Mouse (Mus musculus) CD4-positive, CD25-positive, alpha-beta regulatory T cell, adult 2 months (primary cell): ENCODE measurements around the gene Iars2.

Source experiments
- DNase-seq: peaks from one replicate; pipeline ENCODE4 v3.0.0-alpha.2; 2012; ENCODE audit warnings: low read depth, low spot score

Gene Iars2

DNA sequence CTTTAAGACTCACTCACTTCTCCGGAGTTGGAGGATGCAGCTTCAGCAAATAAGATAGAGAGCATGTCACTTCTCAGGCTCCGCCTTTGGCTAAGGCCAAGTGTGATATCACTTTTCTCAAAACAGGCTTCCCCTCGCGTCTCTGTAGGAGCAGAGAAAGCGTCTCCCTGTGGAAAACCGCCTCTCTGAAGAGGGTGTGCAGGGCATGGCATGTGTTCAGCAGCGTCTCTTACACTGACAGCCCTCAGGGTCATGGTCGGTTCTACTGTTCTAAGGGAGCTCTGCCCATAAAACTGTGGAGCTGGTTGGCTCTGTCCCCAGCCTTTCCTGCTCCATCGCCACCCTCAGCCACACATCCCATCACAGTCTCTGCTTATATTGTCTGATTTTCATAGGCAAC, 49.9 kb downstream of the Iars2 start:
- no peak for DNase-seq

DNA sequence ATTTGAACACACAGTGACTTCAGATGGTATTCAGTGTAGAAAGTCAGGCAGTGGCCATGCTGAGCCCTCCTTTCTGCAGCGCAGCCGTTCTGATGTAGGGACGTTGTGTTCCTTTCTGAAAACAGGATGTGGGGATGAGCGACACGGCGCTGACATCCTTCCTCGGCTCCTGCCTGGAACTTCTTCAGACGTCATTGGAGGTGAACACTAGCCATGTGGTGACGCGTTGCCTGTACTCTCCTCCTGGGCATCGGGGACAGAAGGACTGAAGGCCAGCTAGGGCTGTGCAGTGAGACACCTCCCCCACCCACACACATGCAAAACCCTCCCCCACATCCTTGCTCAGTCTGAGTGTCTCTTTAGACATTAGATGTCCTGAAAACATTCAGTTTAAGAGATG, 52.2 kb downstream of the Iars2 start:
- no peak for DNase-seq

DNA sequence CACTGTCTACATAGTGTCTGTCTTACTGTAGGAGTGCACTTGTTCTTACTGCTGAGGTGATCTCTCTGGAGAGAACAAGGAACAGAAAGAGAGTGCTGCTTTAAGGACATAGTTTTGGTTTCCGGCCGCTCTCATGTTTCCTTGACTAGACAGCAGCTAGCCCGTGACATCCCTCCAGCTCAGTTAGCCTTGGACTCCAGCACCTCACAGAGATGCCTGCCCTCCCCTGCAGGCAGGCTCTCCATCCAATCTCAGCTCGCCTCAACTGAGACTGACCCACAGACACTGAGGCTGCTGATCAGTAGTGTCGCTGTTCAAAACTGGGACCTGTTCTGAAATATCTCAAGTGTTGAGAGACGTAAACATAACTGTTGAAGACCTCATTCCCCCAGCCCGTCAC, 53.2 kb downstream of the Iars2 start:
- no peak for DNase-seq

DNA sequence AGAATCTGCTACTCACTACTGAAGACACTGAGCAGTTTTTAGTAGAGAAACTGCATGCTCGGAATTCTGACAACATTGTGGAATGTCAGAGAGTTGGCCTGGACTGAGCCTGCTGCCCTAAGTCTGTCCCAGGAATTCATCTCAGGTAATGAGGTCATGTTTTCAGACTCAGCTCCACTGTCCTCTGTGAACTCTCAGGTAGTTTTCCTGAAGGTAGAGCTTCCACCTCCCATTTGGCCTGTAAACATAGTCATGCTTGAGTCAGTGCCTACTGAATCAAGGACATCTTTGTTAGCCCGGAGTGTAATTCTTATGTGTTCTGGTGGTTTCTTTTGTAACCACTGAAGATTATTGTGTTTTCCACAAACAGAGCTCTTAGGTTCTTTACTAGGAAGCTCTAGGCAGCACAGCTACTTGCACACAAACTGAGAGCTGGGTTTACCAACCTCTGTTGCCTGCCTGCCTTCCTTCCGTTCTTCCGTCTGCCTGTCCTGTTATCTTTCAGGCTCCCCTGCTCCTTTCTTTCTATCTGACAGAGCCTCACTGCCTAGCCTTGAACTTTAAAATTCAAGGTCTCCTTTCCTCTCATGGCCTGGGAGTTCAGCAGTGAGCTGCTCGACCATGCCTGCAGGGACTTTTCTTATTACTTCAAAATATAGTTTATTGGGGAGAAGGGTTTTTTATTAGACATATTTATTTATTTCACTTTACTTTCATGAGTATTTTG, 54.2 kb downstream of the Iars2 start:
- DNase-seq, result no peak

DNA sequence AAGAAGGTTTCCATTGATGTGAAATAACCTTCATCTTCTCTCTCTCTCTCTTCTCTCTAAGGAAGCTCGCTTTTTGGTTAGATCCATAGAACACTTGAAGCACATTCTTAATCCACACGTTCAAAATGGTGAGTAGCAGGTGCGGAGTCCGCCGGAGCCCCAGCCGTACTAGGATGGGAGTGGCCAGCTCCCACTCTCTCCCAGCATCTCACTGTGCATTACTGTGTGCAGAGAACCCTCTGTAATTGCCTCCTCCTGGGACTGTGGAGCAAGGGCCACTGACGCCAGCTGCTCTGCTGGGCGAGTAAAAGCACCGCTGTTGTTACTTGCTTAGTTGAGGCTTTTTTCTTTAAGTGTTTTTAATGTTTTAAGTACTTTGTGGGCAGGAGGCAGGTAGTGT, 57.8 kb downstream of the Iars2 start:
- no peak for DNase-seq

DNA sequence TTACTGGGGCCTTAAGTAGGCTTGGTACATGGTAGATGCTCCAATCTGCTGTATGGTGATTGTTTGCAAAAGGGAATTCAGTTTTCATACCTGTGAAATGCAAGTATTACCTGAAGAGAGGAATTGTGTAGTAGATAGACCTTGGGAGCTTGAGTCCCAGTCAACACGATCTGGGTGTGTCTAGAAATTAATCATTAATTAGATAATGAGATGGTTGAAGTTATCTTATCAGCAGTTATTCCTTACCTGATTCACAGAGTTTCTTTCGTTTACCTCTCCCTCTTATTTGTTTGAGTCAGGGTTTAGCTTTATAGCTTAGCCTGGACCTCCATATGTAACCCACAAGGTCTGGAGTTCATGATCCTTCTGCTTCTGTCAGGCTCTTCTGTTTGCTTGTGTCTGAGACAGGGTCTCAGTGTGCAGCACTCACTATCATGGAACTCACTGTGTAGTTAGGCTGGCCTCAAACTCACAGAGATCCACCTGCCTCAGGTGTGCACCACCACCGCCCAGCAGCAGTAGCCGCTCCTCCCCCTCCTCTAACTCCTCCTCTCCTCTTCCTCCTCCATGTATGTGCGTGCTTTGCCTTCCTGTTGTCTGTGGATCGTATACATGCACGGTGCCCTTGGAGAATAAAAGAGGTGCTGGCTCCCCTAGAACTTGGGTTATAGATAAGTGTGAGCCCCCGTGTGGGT, 58.6 kb downstream of the Iars2 start:
- no peak for DNase-seq

DNA sequence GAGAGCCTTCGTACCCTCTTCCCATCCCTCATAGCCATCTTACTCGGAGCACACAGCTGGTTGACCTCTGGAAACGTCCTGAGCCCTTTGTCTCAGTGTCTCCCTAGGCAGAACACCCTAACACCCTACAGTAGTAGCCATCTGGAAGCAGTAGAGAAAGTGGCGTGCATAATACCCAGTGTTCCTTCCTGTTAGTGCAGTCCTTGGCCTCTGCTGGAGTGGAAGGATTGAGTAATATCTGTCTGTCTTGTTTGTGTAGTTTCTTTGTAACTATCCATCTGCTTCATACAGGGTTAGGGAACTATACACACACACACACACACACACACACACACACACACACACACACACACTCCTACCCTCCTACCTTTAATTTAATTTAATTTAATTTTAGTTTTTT, 60.5 kb downstream of the Iars2 start:
- DNase-seq, result no peak

DNA sequence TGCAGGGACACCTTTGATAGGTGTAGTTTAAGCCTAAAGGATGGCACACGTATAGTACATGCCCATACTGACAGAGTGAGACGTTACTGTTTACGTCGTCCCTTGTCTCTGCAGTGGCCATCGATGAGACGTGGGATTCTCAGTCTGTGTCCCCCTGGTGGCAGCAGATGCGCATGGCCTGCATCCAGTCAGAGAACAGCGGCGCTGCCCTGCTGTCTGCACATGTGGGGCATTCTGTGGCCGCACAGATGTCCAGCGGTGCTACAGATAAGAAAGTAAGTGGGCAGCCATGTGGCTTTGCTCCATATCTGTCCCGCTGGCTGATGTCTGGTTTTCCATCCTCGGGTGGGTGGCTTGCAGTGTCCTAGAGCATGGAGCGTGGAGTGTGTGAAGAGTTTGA, 66.6 kb downstream of the Iars2 start:
- DNase-seq, result peak; percentile 17

DNA sequence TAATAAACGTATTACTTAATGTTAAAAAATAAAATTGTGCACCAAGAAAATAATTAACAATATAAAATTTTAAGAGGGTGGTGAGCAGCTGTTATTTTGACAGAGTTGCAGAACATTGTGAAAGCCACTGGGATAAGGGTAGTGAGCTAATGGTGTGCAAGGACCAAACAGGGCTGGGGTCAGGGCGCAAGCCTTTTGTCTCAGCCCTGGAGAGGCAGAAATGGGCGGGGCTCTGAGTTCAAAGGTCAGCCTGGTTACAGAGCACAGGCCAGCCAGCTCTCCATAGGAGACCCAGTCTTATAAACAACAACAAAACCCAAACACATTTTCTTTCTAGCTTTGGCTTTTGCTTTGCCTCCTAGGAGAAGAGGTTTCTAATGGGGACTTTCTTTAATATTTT, 72.4 kb downstream of the Iars2 start:
- DNase-seq, result no peak

DNA sequence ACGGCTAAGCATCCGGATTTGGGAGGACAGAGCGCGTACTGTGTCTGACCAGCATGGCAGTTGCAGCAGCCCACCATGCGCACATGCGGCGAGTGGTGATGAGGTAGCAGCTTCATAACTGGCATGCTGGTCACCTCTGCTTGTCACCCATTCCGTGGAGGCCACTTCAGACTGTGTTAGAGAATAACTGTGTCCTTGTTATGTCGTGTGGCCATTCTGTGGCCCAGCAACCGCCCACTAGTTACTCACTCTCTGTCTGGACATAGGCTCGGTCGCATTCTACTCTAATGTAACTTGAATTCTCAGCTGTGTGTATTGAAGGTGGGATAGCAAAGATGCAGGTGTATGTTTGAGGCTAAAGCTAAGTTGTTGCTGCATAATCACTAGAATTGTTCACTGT, 73.9 kb downstream of the Iars2 start:
- DNase-seq, result no peak

DNA sequence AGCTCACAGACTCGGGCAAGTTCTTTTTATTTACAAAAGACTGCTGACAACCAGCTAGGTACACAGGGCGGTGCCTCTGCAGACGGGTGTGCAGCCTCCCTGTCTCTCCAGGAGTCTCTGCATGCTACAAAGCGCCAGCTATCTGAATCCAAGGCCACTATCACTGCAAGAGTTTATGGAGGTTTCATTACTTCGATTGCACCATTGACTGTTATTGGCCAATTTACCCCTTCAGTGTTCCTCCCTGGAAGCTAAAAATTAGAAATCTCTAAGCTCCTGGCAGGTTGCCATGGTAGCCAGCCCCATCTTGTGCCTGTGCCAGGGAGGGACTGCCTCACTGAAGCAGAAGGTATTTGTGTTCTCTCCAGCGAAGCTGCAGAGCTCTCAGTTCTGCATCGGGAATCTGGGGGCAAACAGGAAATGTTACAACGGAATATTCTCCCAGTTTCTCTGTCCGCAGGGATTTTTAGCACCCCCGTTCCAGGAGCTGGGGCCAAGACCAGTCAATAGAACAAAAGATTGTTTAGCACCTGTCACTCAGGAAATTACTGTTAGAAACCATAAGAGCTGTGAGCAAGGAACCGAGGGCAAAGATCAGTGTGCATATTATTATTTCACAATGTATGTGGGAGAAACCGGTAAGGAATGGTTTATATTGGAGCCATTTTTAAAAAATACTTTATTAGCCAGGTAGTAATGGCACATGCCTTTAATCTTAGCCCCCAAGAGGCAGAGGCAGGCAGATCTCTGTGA, 75.9 kb downstream of the Iars2 start:
- no peak for DNase-seq

DNA sequence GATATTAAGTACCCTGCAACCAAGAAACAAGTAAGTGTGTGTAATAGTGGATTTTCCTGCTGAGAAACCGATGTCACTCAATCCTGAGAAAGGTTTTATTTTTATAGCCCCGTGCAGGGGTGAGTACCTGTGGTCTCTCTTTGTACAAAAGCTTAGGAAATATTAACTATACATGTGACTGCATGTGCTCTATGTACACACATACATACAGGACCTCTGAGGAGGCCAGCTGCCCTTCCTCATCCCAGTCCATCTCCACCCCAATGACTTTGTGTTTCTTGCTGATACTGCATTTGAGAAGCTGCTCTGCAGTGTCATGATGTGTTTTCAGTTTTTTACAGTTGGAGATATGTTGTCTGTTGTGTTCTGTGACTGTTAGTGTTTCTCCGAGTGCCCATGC, 76.8 kb downstream of the Iars2 start:
- no peak for DNase-seq

DNA sequence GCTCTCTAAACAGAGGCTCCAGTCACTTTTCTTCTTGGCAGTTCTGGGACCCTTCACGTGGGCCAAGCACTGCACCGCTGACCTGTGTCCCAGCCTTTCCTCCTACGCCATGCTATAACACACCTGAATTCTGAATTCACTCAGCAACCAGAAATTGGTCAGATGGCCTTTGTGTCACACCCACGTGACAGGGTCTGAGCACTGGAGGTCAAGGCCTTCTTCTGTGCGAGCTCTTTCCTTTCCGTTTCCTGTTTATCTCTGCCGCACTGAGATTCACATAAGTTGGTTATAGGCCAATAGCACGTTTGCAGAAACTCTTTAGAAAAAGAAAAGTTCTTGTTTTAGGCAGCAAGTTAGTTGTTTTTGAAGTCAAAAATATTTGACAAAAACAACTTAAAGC, 80.5 kb downstream of the Iars2 start:
- no peak for DNase-seq

DNA sequence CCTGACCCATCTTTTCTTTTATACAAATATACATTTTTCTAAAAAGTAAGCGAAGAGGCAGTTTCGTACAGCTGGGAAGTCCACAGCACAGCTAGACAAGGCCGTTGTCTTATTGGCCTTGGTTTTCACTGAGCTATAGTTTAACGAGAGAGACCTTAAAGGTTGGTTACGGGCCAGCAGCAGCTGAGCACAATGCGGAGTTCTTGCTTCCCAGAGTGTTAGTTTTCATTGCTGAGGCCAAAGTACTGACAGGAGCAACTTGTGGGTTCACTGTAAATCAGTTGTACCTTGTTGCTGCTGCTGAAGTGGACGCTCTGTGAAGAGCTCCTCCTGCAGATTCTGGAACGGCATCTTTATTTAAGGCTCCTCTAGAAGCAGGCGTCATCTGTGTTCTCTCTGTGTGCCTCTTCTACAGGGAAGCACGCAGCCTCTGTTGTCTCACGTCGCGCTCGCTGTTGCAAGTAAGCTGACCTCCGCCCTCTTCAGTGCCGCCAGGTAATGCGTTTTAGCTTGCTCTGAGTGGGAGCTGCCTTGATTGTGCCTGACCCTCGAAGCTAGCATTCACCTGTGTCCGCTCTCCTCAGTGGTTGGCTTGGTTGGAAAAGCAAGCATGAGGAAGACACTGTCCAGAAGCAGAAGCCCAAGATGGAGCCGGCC, 81.6 kb downstream of the Iars2 start:
- DNase-seq, result no peak

DNA sequence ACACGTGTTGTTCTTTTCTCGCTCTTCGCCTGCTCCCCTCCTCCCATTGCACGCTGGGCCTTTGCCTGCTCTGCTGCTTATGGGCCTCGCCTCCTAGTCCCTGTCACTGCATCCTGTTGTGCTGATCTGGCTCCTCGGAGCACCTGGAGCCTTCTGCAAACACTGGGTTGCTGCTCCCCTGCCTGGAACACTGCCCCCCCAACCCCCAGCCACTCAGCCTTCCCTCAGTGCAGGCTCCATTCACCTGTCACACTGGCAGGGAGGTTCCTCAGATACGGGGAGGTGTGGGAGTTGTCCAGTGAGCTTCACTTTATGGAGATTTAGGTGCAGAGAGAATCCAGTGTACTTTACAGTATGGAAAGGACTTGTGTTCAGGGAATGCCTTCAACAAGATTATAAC, 83.7 kb downstream of the Iars2 start:
- DNase-seq, result no peak

DNA sequence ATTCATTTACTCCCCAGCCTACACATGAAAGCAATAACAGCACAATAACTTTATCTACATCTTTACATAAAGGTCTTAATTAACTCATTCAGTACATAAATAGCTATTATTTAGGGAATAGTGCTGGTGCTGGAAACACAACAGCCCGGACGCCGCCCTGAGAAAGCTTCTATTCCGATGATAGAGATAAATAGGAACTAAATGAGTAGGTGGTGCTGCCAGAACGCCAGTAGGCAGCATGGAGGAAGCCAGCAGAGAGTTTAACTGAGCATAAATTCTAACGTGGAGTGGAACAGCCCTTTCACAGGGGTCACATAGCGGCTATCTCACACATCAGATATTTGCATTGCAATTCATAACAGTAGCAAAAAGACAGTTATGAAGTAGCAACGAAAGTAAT, 86.2 kb downstream of the Iars2 start:
- DNase-seq, result no peak

DNA sequence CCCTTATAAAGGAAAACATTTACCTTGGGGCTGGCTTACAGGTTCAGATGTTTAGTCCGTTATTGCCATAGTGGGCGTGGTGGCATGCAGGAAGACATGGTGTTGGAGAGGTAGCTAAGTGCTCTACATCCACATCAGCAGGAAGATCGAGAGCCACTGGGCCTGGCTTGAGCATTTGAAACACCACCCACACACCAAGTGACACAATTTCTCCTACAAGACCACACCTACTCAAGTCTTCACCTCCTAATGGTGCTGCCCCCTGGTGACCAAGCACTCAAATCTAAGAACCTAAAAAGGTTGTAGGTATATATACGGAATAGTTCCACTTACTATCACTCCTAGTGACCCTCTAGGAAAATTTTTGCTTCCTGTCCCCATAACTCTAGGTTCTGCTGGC, 92.7 kb downstream of the Iars2 start:
- peak; percentile 43 for DNase-seq

DNA sequence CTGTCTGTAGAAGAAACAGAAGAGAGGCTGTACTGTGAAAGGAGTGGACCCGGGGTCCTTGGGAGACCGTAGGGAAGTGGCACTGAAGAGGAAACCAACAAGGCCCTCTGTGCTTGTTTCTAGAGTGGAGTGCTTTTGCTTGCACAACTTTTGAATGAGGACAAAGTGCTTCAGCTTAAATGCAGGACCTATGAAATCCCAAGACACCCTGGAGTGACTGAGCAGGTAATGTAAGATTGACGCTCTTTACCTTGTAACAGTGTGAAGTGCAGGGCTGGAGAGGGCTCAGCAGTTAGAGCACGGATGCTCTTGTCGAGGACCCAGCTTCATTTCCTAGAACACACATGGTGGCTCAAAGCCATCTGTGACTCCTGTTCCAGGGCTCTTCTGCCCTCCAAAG, 93.4 kb downstream of the Iars2 start:
- no peak for DNase-seq
